Mouse (Mus musculus): ENCODE measurements at regions not wholly inside any gene's neighbourhood (a gene's known extent, or its start where the extent isn't known, plus 50 kb on each side); places are given as distances from the start of the nearest gene placed in this dataset.

GRCm38 (mm10) chr7:70767697-70768096, 401.2 kb upstream of the Nr2f2 start:
- TF ChIP-seq POLR2A (IDR thresholded peaks at IDR 0.05; ENCODE audit: insufficient read depth, low read length) (no peak), CTCF (IDR thresholded peaks at IDR 0.05; ENCODE audit: low read depth, low read length) (no peak), EP300 (IDR thresholded peaks at IDR 0.05; ENCODE audit: insufficient read depth, low read depth, low read length) (no peak)

Data from ES-Bruce4 (cell line).